Mouse (Mus musculus) frontal cortex, postnatal 10 days (tissue): Measurements from ENCODE around the gene 2410004B18Rik.
"Not testable (repeated sequence)": the region's sequence is repeated elsewhere in the genome, so short reads cannot be mapped to it uniquely, and the experiment has no call there.

ENCODE experiments used
- DNase-seq, 2 experiments: peaks; one replicate each; pipeline ENCODE4 v3.0.0; 2022; ENCODE audit warnings: low spot score in 2 of 2, mixed read lengths in 1 of 2

2410004B18Rik gene

DNA sequence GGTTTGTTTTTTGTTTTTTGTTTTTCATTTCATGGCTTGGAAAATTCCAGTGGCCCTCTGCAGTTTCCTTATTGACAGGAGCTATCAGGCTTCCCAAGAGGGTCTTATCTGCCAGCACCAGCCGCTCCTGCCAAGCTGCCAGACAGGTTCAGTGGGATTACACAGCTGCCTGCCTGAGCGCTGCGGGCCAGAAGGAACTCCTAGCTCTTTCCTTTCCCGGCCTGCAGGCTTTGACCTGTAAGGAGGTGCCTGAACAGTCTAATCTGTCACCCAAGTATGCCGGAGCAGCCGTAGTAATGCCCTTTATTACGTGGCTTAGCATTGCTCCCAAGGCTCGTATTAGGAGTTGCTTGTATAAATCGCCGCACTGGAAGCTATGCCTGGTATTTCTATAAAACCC lies 26.7 kb downstream of the 2410004B18Rik start:
- no peak for DNase-seq

DNA sequence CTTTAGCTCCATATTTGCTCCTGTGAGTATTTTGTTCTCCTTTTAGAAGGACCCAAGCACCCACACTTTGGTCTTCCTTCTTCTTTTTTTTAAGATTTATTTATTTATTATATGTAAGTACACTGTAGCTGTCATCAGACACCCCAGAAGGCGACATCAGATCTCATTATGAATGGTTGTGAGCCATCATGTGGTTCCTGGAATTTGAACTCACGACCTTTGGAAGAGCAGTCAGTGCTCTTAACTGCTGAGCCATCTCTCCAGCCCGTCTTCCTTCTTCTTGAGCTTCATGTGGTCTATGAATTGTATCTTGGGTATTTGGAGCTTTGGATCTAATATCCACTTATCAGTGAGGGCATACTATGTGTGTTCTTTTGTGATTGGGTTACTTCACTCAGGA lies 27.8 kb downstream of the 2410004B18Rik start:
- not testable (repeated sequence) for DNase-seq

DNA sequence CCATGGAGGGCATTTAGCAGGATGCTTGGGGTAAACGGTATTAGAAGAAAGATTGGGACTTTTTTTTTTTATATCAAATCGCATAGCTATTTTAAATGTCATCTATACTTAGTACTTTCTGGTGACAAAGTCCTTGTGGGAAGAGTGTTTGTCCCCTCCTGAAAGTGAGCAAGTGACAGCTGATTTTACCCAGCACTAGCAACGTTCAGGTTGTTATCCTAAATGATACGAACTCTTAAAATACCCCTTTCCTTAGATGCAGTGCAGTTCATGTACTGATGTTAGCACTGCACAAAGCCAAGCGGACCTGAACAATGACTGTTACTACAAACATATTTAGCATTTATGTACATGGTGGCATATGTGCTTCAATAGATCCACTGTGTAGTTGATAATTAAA lies 29.0 kb downstream of the 2410004B18Rik start:
- no peak for DNase-seq

DNA sequence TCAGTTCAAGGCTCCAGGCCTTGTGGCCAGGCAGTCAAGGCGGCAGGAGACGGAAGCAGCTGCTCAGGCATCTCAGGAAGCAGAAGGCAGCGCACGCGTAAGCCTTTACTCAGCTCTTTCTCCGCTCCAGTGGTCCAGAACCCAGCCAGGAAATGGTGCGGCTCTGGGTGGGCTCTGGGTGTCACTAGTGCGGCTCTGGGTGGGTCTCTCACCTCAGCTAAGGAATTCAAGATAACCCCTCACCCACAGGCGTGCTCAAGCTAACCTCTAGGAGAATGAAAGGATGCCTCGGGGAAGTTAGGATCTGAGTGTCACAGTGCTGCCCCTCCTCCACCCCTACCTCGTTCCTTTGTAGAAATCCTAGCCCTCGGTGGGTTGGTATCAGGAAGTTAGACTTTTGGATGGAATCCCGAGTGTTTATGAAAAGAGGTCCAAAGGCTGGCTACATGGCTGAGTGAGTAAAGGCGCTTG lies 31.3 kb downstream of the 2410004B18Rik start:
- DNase-seq, result no peak

DNA sequence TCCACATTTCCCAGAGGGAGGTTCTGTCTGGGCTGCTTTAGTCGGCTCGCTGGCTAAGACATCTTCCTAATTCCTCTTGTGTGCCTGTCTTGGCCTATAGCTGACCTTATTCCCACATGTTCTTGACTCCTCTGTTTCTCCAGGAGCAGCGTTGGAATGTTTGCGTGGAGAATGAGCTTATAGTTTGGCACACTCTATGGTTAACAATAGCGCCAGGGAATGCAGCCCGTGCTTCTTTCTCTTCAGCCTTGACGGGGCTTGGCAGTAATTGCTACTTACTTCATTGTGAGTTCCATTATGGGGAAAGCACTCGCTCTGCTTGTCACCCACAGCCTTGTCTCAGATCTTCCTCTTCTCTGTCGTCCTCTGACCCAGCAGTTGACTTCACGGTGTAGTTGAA lies 33.7 kb downstream of the 2410004B18Rik start:
- DNase-seq, result no peak

DNA sequence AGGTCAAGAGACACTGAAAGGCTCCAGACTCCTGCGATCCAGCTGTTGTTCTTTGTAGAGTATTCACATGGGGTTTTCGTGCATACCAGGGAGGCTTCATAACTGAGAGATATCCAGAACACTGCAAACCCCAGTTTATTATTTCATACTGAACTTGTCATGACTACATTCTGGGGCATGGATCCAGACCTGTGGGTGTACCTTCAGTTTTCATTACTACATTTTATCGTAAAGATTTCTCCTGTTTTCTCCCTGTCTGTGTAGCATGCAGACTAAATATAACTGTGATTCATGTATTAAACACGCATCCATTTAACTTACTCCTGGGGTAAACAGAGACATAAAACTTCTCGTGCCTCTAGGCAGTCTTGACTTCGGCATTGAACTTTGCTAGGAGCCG lies 37.2 kb downstream of the 2410004B18Rik start:
- DNase-seq, result no peak

DNA sequence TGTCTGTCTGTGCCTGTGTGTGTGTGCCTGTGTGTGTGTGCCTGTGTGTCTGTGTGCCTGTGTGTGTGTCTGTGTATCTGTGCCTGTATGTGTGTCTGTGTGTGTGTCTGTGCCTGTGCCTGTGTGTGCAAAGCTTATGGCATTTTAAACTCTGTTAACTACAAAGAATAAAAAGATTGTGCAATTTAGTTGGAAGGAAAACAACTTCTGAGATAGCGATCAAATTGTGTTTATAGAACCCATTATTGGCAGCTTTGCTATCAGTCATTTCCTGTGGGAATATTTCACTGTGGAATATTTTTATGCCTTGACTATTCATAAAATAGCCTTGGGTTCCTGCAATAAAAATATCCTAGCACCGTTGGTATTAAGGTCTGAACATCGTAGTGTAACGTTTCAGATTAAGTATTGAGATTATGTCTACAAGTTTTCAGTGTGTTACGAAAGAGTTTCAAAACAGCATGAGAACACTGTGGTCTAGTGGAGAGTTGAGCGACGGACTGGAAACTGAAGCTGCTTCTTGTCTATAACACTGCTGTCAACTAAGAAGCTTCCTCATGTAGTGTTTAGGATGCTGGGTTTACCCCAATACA lies 47.6 kb downstream of the 2410004B18Rik start:
- no peak for DNase-seq

DNA sequence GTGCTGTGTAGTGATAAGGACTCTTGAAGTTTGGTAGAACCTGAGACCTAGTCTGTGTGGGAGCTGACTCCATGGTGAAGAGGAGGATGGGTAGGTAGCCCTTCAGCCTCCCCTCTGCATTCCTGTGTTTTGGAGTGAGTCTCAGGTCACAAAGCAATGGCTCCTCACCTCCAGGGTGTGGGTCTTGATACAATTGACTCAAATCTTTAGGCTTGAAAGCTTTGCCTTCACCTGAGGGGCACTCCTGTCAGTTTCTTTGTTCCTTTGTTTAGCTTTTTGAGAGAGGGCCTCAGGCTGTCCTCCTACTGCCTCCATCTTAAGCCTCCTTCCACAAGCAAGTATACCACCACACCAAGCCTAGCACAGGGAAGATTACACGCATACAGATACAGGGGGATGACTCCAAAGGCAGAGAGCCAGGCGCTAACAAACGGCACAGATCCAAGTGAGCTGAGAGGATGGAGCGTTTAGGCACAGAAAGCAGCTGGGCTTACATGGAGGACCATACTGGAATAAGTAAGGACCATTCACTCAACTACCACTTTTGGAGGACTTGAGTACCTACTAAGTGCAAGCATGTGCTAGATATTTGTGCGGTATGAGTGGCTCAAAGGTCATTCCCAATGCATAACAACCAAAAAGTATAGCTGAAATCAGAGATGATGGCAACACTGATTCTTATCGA lies 48.6 kb downstream of the 2410004B18Rik start:
- DNase-seq, result no peak

DNA sequence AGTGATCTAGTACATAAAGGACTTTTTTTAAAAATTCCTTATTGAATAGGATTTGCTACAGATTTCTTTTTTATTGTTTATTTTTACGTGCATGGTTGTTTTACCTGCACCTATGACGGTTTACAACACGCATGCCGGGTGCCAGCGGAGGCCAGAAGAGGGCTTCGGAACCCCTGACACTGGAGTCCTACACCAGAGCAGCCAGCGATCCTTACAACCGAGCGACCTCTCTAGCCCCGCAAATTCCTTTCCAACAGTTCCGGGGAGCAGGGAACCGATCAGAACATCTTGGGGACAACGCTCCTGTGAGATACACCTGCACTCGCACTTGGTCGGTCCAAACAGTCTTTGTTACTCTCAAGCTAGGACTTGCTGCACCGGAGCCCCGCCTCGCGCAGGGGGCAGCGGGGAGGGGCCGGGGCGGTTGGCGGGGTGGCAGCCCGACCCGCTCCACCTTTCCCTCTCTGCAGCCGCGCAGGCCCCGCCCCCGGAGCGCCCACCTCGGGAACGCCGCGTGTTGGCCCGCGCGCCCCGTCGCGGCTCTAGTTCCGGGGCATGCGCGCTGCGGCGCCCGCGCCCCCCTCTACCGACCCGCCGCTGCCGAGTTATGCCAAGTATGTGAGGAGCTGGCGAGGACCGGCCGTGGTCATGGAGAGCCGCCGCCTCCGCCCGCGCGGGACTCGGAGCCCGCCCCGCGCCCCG lies 49.6 kb downstream of the 2410004B18Rik start, which contains the start of gene Syde2:
Syde2 (plus strand) TSS at position 603 of the 702 bp plus-strand sequence.
- DNase-seq, result peak; percentile 60 to 66

DNA sequence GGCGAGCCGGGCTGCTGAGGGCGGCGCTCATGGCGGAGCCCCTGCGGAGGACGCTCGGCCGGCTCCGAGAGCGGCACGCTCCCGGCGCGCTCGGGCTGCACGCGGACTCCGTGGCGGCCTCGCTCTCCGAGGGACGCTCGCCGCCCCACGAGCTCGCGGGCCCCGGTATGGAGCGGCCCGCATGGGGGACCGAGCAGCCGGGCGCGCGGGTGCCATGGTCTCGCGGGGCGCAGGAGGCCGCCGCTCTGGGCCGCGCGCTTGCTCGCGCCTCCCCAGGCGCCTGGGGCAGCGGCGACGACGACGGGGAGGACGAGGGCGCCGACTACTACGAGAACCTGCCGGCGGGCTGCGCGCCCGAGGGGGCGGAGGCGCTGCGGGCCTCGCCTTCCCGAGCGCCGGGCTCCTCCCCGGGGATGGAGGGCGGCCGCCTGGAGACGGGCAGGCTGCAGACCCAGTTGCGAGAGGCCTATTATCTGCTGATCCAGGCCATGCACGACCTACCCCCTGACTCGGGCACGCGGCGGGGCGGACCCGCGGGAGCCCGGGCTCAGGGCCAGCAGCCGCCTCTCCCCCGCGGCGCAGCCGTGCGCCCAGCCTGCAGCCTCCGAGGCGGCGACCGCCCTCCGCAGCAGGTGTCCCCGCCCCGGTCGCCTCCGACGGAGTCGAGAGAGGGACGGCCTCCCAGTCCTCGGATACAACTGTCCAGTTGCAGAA lies 50.3 kb downstream of the 2410004B18Rik start:
- DNase-seq, result peak; percentile 62 to 66

DNA sequence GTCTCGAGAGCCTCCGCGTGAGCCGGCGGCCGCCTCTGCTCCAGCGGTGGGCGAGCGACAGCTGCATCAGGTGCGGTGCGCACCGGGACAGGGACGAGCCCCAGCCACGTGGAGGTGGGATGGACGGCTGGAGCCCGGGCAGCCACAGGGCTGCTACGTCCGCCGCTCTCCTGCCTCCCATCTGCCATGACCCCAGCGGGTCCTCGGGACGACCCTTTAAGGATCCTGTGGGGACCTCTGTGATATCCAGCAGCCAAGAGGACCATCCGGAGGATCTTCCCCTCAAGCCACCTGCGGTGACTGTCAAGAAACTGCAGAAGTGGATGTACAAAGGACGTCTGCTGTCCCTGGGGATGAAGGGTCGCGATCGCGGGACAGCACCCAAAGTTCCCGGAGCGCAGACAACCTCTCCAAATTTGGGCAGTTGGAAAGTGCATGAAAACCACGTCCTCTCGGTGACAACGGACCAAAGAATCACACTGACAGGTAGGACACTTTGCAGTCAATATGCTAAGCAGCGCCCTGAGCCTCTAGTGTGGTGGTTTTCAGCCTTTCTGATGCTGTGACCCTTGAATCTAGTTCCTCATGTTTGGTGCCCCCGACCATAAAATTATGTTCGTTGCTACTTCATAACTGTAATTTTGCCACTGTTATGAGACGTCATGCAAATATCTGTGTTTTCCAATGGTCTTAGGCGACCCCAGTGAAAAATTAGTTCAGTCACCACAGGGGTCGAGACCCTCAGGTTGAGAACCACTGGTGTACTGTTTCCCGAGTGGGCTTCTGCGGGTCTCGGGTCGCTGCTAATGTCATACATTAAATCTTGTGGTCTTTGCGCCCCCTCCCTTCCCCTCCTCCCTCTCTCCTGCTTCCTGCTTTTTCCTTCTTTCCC lies 51.1 kb downstream of the 2410004B18Rik start:
- DNase-seq, result no peak

DNA sequence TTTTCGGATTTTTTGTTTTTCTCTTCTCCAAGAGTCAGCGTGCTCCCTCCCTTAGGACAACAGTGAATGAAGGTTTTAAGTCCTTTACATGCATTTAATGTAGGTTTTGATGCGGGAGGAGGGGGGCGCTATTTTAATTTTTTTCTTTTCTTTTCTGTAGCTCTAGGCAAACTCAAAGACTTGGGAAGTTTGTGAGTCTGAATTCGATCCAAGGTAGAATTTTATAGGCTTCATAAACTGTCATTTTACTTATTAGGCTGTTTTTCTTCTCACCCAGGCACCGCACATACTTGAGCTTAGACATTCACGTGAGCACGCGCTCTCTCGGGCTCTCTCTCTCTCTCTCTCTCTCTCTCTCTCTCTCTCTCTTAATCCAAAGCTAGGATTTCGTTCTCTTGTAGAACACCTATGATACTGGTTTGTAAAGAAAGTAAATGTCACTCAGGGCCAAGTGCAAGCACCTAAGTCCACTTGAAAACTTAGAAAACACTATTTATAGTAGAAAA lies 51.8 kb downstream of the 2410004B18Rik start:
- no peak for DNase-seq

DNA sequence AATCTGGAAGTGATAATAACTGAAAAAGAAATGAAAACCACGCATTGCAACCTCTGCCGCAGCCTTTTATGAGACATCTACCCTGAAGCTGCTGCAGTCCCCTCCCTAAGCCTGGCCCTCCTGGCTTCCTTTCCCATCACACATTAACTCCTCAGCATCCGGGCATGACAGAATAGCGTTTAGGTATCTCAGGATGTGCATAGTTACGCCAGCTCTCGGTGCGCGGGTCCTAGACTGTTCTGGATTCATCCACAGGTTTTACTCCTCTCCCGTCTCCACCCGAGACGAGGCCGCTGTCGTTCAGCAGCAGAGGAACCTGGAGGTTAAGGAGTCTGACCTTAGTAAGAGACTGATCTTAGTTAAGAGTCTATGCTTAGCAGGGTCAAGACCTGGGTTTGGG lies 53.3 kb downstream of the 2410004B18Rik start:
- no peak for DNase-seq

DNA sequence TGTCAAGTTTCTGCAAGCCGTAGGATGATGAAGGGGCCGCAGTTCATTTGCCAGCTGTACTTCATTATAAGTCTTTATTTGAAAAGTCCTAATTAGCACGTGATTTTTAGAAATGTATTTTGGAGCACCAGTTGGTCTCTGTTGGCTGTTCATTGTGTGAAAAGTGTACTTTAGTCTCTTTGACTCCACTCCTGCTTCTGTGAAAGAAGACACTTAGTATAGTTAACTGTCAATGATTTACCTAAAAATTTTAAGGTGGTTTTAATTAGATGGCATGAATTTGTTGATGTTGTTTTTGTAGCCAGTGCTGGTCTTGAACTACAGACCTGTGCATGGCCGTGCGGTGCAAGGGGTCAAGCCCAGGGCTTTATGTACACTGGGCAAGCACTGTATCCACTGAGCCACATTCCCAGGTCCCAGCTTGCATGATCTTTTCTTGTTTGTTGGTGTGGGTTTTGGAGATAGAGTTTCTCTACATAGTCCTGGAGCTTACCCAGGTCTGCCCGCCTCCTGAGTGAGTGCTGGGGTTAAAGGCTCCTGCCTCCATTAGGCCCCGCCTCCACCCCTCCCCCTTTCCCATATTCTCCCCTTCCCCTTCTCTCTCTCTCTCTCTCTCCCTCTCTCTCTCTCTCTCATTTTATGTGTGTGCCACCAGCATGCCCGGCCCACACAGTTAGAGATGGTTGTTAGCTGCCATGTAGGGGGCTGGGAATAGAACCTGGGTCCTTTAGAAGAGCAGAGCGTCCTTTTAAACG lies 54.3 kb downstream of the 2410004B18Rik start:
- DNase-seq, result no peak

DNA sequence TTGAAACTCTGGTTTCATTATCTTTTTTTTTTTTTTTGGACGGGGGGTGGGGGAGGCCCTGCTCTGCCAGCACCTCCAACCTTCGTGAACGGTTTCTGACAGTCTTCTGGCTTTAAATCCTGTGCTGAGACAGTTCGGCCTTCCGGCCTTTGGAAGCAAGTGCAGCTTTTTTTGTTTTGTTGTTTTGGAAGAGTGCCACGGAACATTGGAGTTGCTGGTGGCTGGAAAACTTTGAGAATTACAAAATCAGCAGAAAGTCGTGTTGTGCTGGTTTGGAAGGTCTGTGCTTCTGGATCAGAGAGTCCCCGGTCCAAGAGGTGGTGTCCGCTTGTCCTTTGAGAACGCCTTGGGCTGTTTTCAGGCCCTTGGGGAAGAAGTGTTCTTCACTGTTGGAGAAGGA lies 55.0 kb downstream of the 2410004B18Rik start:
- no peak for DNase-seq

DNA sequence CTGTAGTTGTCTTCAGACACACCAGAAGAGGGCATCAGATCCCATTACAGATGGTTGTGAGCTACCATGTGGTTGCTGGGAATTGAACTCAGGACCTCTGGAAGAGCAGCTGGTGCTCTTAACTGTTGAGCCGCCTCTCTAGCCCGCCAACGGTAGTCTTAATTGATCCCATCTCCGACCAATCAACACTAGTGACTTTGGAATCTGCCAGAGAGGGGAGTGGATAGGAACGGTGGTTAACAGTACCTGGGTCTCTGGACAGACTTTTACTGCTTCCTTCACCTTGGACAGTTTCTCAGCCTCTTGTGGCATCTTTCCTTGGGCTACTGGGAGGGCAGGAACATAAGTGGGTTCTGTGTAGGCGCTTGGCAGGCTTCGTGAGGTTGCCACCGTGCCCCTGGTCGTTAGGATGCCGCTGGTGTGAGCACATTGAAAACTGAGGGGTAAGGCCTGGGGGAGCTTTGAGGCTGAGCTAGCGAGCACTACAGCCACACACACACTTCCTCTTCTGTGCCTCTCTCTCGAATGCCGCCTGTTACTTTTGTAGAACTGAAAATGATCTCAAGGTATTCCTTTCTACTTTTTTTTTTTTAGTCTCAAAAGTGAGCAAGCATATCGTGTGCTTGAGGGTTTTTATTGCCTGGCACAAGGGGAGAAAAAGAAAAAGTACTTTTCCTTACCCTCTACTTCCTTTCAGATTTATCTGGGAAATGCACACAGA lies 55.8 kb downstream of the 2410004B18Rik start:
- DNase-seq, result no peak
